Mouse (Mus musculus) lung, embryonic 16.5 days (tissue): ENCODE results near the gene Ephb2. TPM values are rescaled to one million over a fixed set of nuclear protein-coding genes. Genes with fewer than 3 reads are reported as not detected.

Experiments
- ATAC-seq: fragments of 200-750 bp; cut with Nextera tagmentation; 2 replicates; pipeline ENCODE4 v1.8.0; 2017; ENCODE audit warnings: low read depth, mild to moderate bottlenecking, moderate library complexity
- H3K27ac ChIP-seq: fragments of 300-500 bp; sonication (generic); 2 replicates; pipeline ENCODE4 v1.5.1; 2014; ENCODE audit warnings: mild to moderate bottlenecking, control low read depth, low read length
- H3K27me3 ChIP-seq: fragments of 300-500 bp; sonication (generic); 2 replicates; pipeline ENCODE4 v1.6.1; 2014; ENCODE audit warnings: low read depth, low read length, mixed read lengths; ENCODE audit not compliant: control insufficient read depth, insufficient read depth
- H3K36me3 ChIP-seq: fragments of 300-500 bp; sonication (generic); 2 replicates; pipeline ENCODE4 v1.6.1; 2014; ENCODE audit warnings: low read length; ENCODE audit not compliant: control insufficient read depth, insufficient read depth
- H3K4me1 ChIP-seq: fragments of 300-500 bp; sonication (generic); replicated peaks from 2 replicates; pipeline ENCODE4 v1.6.1; 2014; ENCODE audit warnings: low read length, mixed read lengths; ENCODE audit not compliant: control insufficient read depth, insufficient read depth
- H3K4me2 ChIP-seq: fragments of 300-500 bp; sonication (generic); 2 replicates; pipeline ENCODE4 v1.6.1; 2014; ENCODE audit warnings: low read depth, low read length, control low read depth
- H3K4me3 ChIP-seq: fragments of 300-500 bp; sonication (generic); 2 replicates; pipeline ENCODE4 v1.5.1; 2014; ENCODE audit warnings: mild to moderate bottlenecking, low read length, control low read depth
- H3K9ac ChIP-seq: fragments of 300-500 bp; sonication (generic); 2 replicates; pipeline ENCODE4 v1.6.1; 2014; ENCODE audit warnings: low read length, control low read depth
- H3K9me3 ChIP-seq: fragments of 300-500 bp; sonication (generic); 2 replicates; pipeline ENCODE4 v1.6.1; 2016; ENCODE audit warnings: low read length; ENCODE audit not compliant: control insufficient read depth
- WGBS: fragments of 180-500 bp; shearing (Covaris S2); extraction: QIAGEN DNeasy Blood & Tissue Kit; methylation state at CpG from one replicate; pipeline ENCODE4 v1.1.7; 2014; 5-methylcytosine and 5-hydroxymethylcytosine counted together
- polyA plus RNA-seq: library from polyadenylated mRNA; unstranded; fragments of >200 nt; fragmentation: Nextera tagmentation; extraction: Ambion mirVana; gene quantifications from 2 replicates; pipeline ENCODE4 v1.2.1, GENCODE M21; 2015

Ephb2 gene
- polyA plus RNA-seq, 1 experiment from 2014 or later: 1.5 TPM

GRCm38 (mm10) chr4:136701236-136701635 lies 134.6 kb downstream of the Ephb2 start:
- 0 out of 2 replicates have a peak, but pooled peaks cover 2% of the 10 kb centered on the region for H3K4me1 ChIP-seq
- 93% methylated on average over 11 of the region's 11 CpGs for WGBS
- H3K4me2 ChIP-seq: no peak overlapping the region

GRCm38 (mm10) chr4:136699084-136699450 lies 136.7 kb downstream of the Ephb2 start:
- no peak for ATAC-seq
- H3K4me3 ChIP-seq: no peak overlapping the region
- WGBS: 83% methylated on average over 7 of the region's 7 CpGs

More at GRCm38 (mm10) chr4:136701236-136701635, 134.6 kb downstream of the Ephb2 start:
- H3K36me3 ChIP-seq: no peaks in the 10 kb centered on the region
- no peaks in the 10 kb centered on the region for H3K9me3 ChIP-seq
- no peak for ATAC-seq
- no peak overlapping the region for H3K9ac ChIP-seq
- no peak overlapping the region for H3K27ac ChIP-seq
- no peak overlapping the region for H3K4me3 ChIP-seq
- no peaks in the 10 kb centered on the region for H3K27me3 ChIP-seq

GRCm38 (mm10) chr4:136698404-136699083 lies 137.2 kb downstream of the Ephb2 start:
- no peak for ATAC-seq
- 69% methylated on average over 11 of the region's 11 CpGs for WGBS
- no peaks in the 10 kb centered on the region for H3K27me3 ChIP-seq

More at GRCm38 (mm10) chr4:136699084-136699450, 136.7 kb downstream of the Ephb2 start:
- Histone ChIP-seq H3K27me3 (no peaks in the 10 kb centered on the region), H3K9me3 (no peaks in the 10 kb centered on the region), H3K27ac (no peak overlapping the region), H3K4me1 (0 out of 2 replicates have a peak, but pooled peaks cover 2% of the 10 kb centered on the region), H3K4me2 (no peak overlapping the region), H3K9ac (no peak overlapping the region), H3K36me3 (no peaks in the 10 kb centered on the region)

GRCm38 (mm10) chr4:136697325-136697724 lies 138.5 kb downstream of the Ephb2 start:
- H3K9me3 ChIP-seq: no peaks in the 10 kb centered on the region
- no peak for ATAC-seq
- H3K27ac ChIP-seq: no peak overlapping the region
- WGBS: 91% methylated on average over 6 of the region's 6 CpGs
- H3K27me3 ChIP-seq: no peaks in the 10 kb centered on the region
- no peak overlapping the region for H3K4me3 ChIP-seq
- no peaks in the 10 kb centered on the region for H3K4me1 ChIP-seq
- no peak overlapping the region for H3K9ac ChIP-seq
- no peaks in the 10 kb centered on the region for H3K36me3 ChIP-seq
- no peak overlapping the region for H3K4me2 ChIP-seq

More at GRCm38 (mm10) chr4:136698404-136699083, 137.2 kb downstream of the Ephb2 start:
- H3K4me1 ChIP-seq: 0 out of 2 replicates have a peak, but pooled peaks cover 2% of the 10 kb centered on the region
- H3K36me3 ChIP-seq: no peaks in the 10 kb centered on the region
- H3K27ac ChIP-seq: no peak overlapping the region
- H3K4me3 ChIP-seq: no peak overlapping the region
- H3K9me3 ChIP-seq: no peaks in the 10 kb centered on the region
- H3K4me2 ChIP-seq: no peak overlapping the region
- no peak overlapping the region for H3K9ac ChIP-seq

GRCm38 (mm10) chr4:136696381-136696925 lies 139.3 kb downstream of the Ephb2 start:
- Histone ChIP-seq H3K4me1 (no peaks in the 10 kb centered on the region), H3K9me3 (no peaks in the 10 kb centered on the region), H3K36me3 (no peaks in the 10 kb centered on the region), H3K9ac (no peak overlapping the region), H3K27me3 (no peaks in the 10 kb centered on the region), H3K4me3 (no peak overlapping the region), H3K27ac (no peak overlapping the region), H3K4me2 (no peak overlapping the region)
- WGBS: 19% methylated on average over 5 of the region's 5 CpGs
- ATAC-seq: no peak; the same call in 1 of the 2 replicates

GRCm38 (mm10) chr4:136695696-136696095 lies 140.1 kb downstream of the Ephb2 start:
- no peak overlapping the region for H3K9ac ChIP-seq
- no peaks in the 10 kb centered on the region for H3K27me3 ChIP-seq
- no peaks in the 10 kb centered on the region for H3K4me1 ChIP-seq

GRCm38 (mm10) chr4:136690034-136690433 lies 145.8 kb downstream of the Ephb2 start:
- Histone ChIP-seq H3K36me3 (no peaks in the 10 kb centered on the region), H3K9me3 (no peaks in the 10 kb centered on the region), H3K27ac (no peak overlapping the region), H3K4me2 (no peak overlapping the region), H3K27me3 (no peaks in the 10 kb centered on the region), H3K9ac (no peak overlapping the region), H3K4me3 (no peak overlapping the region), H3K4me1 (no peaks in the 10 kb centered on the region)
- WGBS: 81% methylated on average over 12 of the region's 12 CpGs
- ATAC-seq: peak; percentile 23; the same call in 1 of the 2 replicates

More at GRCm38 (mm10) chr4:136695696-136696095, 140.1 kb downstream of the Ephb2 start:
- Histone ChIP-seq H3K27ac (no peak overlapping the region), H3K4me2 (no peak overlapping the region), H3K4me3 (no peak overlapping the region), H3K36me3 (no peaks in the 10 kb centered on the region), H3K9me3 (no peaks in the 10 kb centered on the region)
- 93% methylated on average over 9 of the region's 9 CpGs for WGBS
- no peak for ATAC-seq

- H3K27ac ChIP-seq: no peak overlapping the region
- H3K4me3 ChIP-seq: no peak overlapping the region
- 60% methylated on average over 4 of the region's 4 CpGs for WGBS
- no peaks in the 10 kb centered on the region for H3K4me1 ChIP-seq
- H3K4me2 ChIP-seq: no peak overlapping the region
- no peaks in the 10 kb centered on the region for H3K27me3 ChIP-seq
- H3K9ac ChIP-seq: no peak overlapping the region
- no peak for ATAC-seq
- no peaks in the 10 kb centered on the region for H3K9me3 ChIP-seq
- no peaks in the 10 kb centered on the region for H3K36me3 ChIP-seq
These were observed 147.7 kb downstream of the Ephb2 start for GRCm38 (mm10) chr4:136688113-136688512.

GRCm38 (mm10) chr4:136685431-136685869 lies 150.3 kb downstream of the Ephb2 start:
- Histone ChIP-seq H3K4me2 (no peak overlapping the region), H3K9ac (no peak overlapping the region), H3K27ac (no peak overlapping the region)

More at GRCm38 (mm10) chr4:136685431-136685869, 150.3 kb downstream of the Ephb2 start:
- Histone ChIP-seq H3K27me3 (no peaks in the 10 kb centered on the region), H3K4me3 (no peak overlapping the region), H3K9me3 (no peaks in the 10 kb centered on the region), H3K36me3 (no peaks in the 10 kb centered on the region; the same call in 1 of the 2 replicates), H3K4me1 (no peaks in the 10 kb centered on the region)
- no peak for ATAC-seq
- WGBS: 61% methylated on average over 10 of the region's 10 CpGs
